ENCODE assay signal across 9 mouse cellular contexts in the genomic region with DNA sequence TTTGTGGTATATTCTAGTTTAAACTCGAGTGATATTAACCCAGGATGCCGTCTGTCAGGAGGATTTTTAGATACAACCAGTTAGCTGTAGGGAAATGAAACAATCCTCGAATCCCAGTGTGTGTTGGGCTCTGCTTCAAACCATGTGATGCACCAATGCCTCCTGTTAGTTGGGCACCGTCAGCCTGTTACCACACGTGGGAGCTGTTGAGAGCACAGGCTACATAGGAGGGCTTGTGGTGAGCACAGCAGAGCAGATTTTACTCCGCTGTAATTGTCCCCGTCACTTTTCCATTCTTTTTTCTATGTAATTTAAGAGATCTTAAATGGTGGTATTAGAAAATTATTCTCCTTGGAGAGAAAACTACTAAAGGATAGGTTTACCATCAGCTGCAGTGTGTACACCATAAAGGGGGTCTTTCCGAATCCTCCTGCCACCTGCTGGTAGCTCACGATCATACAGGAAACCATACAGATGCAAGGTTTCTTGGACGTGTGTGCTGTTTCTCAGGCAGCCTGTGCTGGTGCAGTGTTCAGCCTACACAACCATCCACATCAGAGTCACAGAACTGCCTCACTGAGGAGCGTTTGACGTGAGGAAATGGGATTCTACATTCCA. TPM values are rescaled to one million over a fixed set of nuclear protein-coding genes. Genes with fewer than 3 reads are reported as not detected.
DNase-seq lines count a peak whose midpoint lies in the region; ATAC-seq lines count a peak whose summit lies in the region.
"Had no signal": no experiment of that assay in that cellular context is flagged by ENCODE, and none has a peak within 500 bp of the region (broad histone marks: within the 10 kb centered on the region; RNA-seq: fewer than 3 reads in every experiment).

No protein-coding gene starts in this region.

- WGBS in kidney, embryonic 15.5 days, result 69% methylated on average over 12 of the region's 12 CpGs

- no peaks in the 10 kb centered on the region for H3K4me1 ChIP-seq in kidney, embryonic 15.5 days
- H3K4me1 ChIP-seq: limb, embryonic 15.5 days had no signal

- no peak overlapping the region for H3K4me3 ChIP-seq in kidney, embryonic 15.5 days (replicated peaks)
- H3K4me3 ChIP-seq: limb, embryonic 15.5 days had no signal

- H3K36me3 ChIP-seq in kidney, embryonic 15.5 days, result peaks cover 78% of the 10 kb centered on the region

- H3K9me3 ChIP-seq in kidney, embryonic 15.5 days (replicated peaks), result no peaks in the 10 kb centered on the region
- H3K9me3 ChIP-seq: limb, embryonic 15.5 days had no signal

- H3K9ac ChIP-seq in kidney, embryonic 15.5 days, result no peak overlapping the region
- H3K9ac ChIP-seq: limb, embryonic 15.5 days had no signal

- H3K4me2 ChIP-seq in kidney, embryonic 15.5 days, result no peak overlapping the region
- H3K4me2 ChIP-seq: limb, embryonic 15.5 days had no signal

- H3K27me3 ChIP-seq in kidney, embryonic 15.5 days, result no peaks in the 10 kb centered on the region
- H3K27me3 ChIP-seq: limb, embryonic 15.5 days had no signal

- 0 out of 2 replicates have a peak, but pooled peaks have one; percentile 49 for ATAC-seq in kidney, embryonic 15.5 days (replicated peaks; ENCODE audit: low FRiP score)
- no peak for ATAC-seq in erythroid progenitor cell, adult 5-6 weeks (replicated peaks; ENCODE audit: low FRiP score, poor library complexity, severe bottlenecking)

- peak; percentile 45 for DNase-seq in adrenal gland, postnatal 10 days
- no peak for DNase-seq in adrenal gland, postnatal 4 days (ENCODE audit: low spot score in 2 of 2)
- peak; percentile 41 to 46 for DNase-seq in right cerebral cortex, postnatal 10 days (ENCODE audit: low spot score in 2 of 2)
- DNase-seq in right cerebral cortex, adult 18-20 months, result no peak
- DNase-seq in embryo, embryonic 9.5 days (ENCODE audit: extremely low spot score), result peak; percentile 36
- peak; percentile 21 for DNase-seq in lung, postnatal 14 days

- no peak overlapping the region for H3K27ac ChIP-seq in kidney, embryonic 15.5 days
- H3K27ac ChIP-seq: limb, embryonic 15.5 days had no signal

RNA-seq across cellular contexts. Expression of a gene that starts 38.0 kb away (rescaled TPM):
- total RNA-seq in adrenal gland, postnatal 10 days (2021), result 1 to 10 TPM; 2.1 to 2.6 TPM
- 1 to 10 TPM; 5.3 to 7.3 TPM for total RNA-seq in adrenal gland, postnatal 4 days (2021)
- polyA plus RNA-seq in kidney, embryonic 15.5 days (2015; fragmentation: Nextera tagmentation; extraction: Ambion mirVana), result not detected in 2 replicates
- total RNA-seq in erythroid progenitor cell, adult 5-6 weeks (2015; ENCODE audit: low replicate concordance), result not detected in 2 replicates
- not detected in 2 replicates for total RNA-seq in erythroid progenitor cell, adult 5-6 weeks (2017; ENCODE audit: low replicate concordance)
- polyA plus RNA-seq: limb, embryonic 15.5 days had no signal

RNA-seq across cellular contexts. Expression of a gene that starts 57.4 kb away (rescaled TPM):
- 10 to 100 TPM; 19.2 to 21.1 TPM for total RNA-seq in adrenal gland, postnatal 10 days (2021)
- 10 to 100 TPM; 28.1 to 29.1 TPM for total RNA-seq in adrenal gland, postnatal 4 days (2021)
- 34.9 and 35.6 TPM in 2 replicates for polyA plus RNA-seq in kidney, embryonic 15.5 days (2015; fragmentation: Nextera tagmentation; extraction: Ambion mirVana)
- total RNA-seq in erythroid progenitor cell, adult 5-6 weeks (2015; ENCODE audit: low replicate concordance), result 44.7 and 54.1 TPM in 2 replicates
- 92.0 and 107 TPM in 2 replicates for total RNA-seq in erythroid progenitor cell, adult 5-6 weeks (2017; ENCODE audit: low replicate concordance)

Comparison
In these comparisons a context has a peak if more than half of its experiments do, and no peak if none do; other contexts are left out.
1. DNase-seq: peak in adrenal gland, postnatal 10 days (single experiment), right cerebral cortex, postnatal 10 days (2 of 2), embryo, embryonic 9.5 days (single experiment) and lung, postnatal 14 days (single experiment); none in adrenal gland, postnatal 4 days (0 of 2) and right cerebral cortex, adult 18-20 months (single experiment).